Mouse (Mus musculus) midbrain, embryonic 13.5 days (tissue): ENCODE measurements around the gene Fign. TPM values are rescaled to one million over a fixed set of nuclear protein-coding genes. Genes with fewer than 3 reads are reported as not detected.

Source experiments
- ATAC-seq: fragments of 200-750 bp; cut with Nextera tagmentation; 2 replicates; pipeline ENCODE4 v1.8.0; 2017; ENCODE audit warnings: mild to moderate bottlenecking, moderate TSS enrichment, moderate library complexity
- H3K27ac ChIP-seq: fragments of 300-500 bp; sonication (generic); 2 replicates; pipeline ENCODE4 v1.5.1; 2015; ENCODE audit warnings: inconsistent platforms, mild to moderate bottlenecking, moderate library complexity
- H3K27me3 ChIP-seq: fragments of 300-500 bp; sonication (generic); 2 replicates; pipeline ENCODE4 v1.6.1; 2015; ENCODE audit warnings: mild to moderate bottlenecking, inconsistent platforms
- H3K36me3 ChIP-seq: fragments of 300-500 bp; sonication (generic); 2 replicates; pipeline ENCODE4 v1.6.1; 2015; ENCODE audit warnings: mild to moderate bottlenecking, inconsistent platforms
- H3K4me1 ChIP-seq: fragments of 300-500 bp; sonication (generic); replicated peaks from 2 replicates; pipeline ENCODE4 v1.6.1; 2015; ENCODE audit warnings: inconsistent platforms
- H3K4me2 ChIP-seq: fragments of 300-500 bp; sonication (generic); replicated peaks from 2 replicates; pipeline ENCODE4 v1.6.1; 2015; ENCODE audit warnings: moderate library complexity, mild to moderate bottlenecking, inconsistent platforms
- H3K4me3 ChIP-seq: fragments of 300-500 bp; sonication (generic); replicated peaks from 2 replicates; pipeline ENCODE4 v1.5.1; 2015; ENCODE audit warnings: mild to moderate bottlenecking, inconsistent platforms
- H3K9ac ChIP-seq: fragments of 300-500 bp; sonication (generic); replicated peaks from 2 replicates; pipeline ENCODE4 v1.6.1; 2015; ENCODE audit warnings: mild to moderate bottlenecking, inconsistent platforms
- H3K9me3 ChIP-seq: fragments of 300-500 bp; sonication (generic); 2 replicates; pipeline ENCODE4 v1.6.1; 2016; ENCODE audit warnings: mild to moderate bottlenecking, inconsistent platforms
- WGBS: fragments of 180-500 bp; shearing (Covaris S2); methylation state at CpG from one replicate; pipeline ENCODE4 v1.1.7; 2015; 5-methylcytosine and 5-hydroxymethylcytosine counted together
- polyA plus RNA-seq: library from polyadenylated mRNA; unstranded; fragments of >200 nt; fragmentation: Nextera tagmentation; extraction: Ambion mirVana; gene quantifications from 2 replicates; pipeline ENCODE4 v1.2.1, GENCODE M21; 2015

The Fign gene
- polyA plus RNA-seq, 1 experiment from 2014 or later, result 22.0 TPM

- WGBS, result 86% methylated on average over 5 of the region's 5 CpGs
- ATAC-seq, result no peak
- no peak overlapping the region for H3K9ac ChIP-seq
- H3K4me1 ChIP-seq, result peaks cover 32% of the 10 kb centered on the region
- no peak overlapping the region for H3K4me2 ChIP-seq
- no peaks in the 10 kb centered on the region for H3K27me3 ChIP-seq
- H3K9me3 ChIP-seq, result no peaks in the 10 kb centered on the region
- H3K27ac ChIP-seq, result no peak overlapping the region
- no peak overlapping the region for H3K4me3 ChIP-seq
- H3K36me3 ChIP-seq, result no peaks in the 10 kb centered on the region
These were observed 13.9 kb downstream of the Fign start for GRCm38 (mm10) chr2:64083853-64084427.

GRCm38 (mm10) chr2:64079765-64080164 lies 18.1 kb downstream of the Fign start:
- peak overlapping the region; percentile 74 for H3K27ac ChIP-seq
- H3K4me1 ChIP-seq, result peaks cover 68% of the 10 kb centered on the region

GRCm38 (mm10) chr2:64078551-64078950 lies 19.3 kb downstream of the Fign start:
- no peak for ATAC-seq
- Histone ChIP-seq H3K36me3 (no peaks in the 10 kb centered on the region), H3K9ac (no peak overlapping the region), H3K4me3 (no peak overlapping the region), H3K4me2 (no peak overlapping the region), H3K27me3 (no peaks in the 10 kb centered on the region), H3K9me3 (no peaks in the 10 kb centered on the region), H3K4me1 (peaks cover 78% of the 10 kb centered on the region), H3K27ac (peak overlapping the region; percentile 61; the same call in 1 of the 2 replicates)
- WGBS, result 62% methylated on average over 3 of the region's 3 CpGs

More at GRCm38 (mm10) chr2:64079765-64080164, 18.1 kb downstream of the Fign start:
- 0% methylated on average over 4 of the region's 4 CpGs for WGBS
- Histone ChIP-seq H3K27me3 (no peaks in the 10 kb centered on the region), H3K9ac (0 out of 2 replicates have a peak overlapping the region, but pooled peaks have one; percentile 29), H3K4me3 (no peak overlapping the region), H3K9me3 (no peaks in the 10 kb centered on the region), H3K36me3 (no peaks in the 10 kb centered on the region), H3K4me2 (peak overlapping the region; percentile 25; the same call in 1 of the 2 replicates)
- peak; percentile 85 for ATAC-seq

GRCm38 (mm10) chr2:64077846-64078245 lies 20.0 kb downstream of the Fign start:
- no peak for ATAC-seq
- WGBS, result 60% methylated on average over 2 of the region's 2 CpGs

GRCm38 (mm10) chr2:64075873-64076272 lies 22.0 kb downstream of the Fign start:
- Histone ChIP-seq H3K27ac (peak overlapping the region; percentile 19; the same call in 1 of the 2 replicates), H3K9me3 (no peaks in the 10 kb centered on the region), H3K4me2 (peak overlapping the region; percentile 26), H3K36me3 (no peaks in the 10 kb centered on the region), H3K4me3 (no peak overlapping the region), H3K9ac (no peak overlapping the region), H3K4me1 (peaks cover 65% of the 10 kb centered on the region), H3K27me3 (no peaks in the 10 kb centered on the region)
- ATAC-seq, result no peak
- 14% methylated on average over 6 of the region's 6 CpGs for WGBS

More at GRCm38 (mm10) chr2:64077846-64078245, 20.0 kb downstream of the Fign start:
- Histone ChIP-seq H3K4me3 (no peak overlapping the region), H3K4me2 (no peak overlapping the region), H3K27me3 (no peaks in the 10 kb centered on the region), H3K9ac (no peak overlapping the region), H3K27ac (0 out of 2 replicates have a peak overlapping the region, but pooled peaks have one; percentile 19), H3K4me1 (peaks cover 79% of the 10 kb centered on the region), H3K36me3 (no peaks in the 10 kb centered on the region), H3K9me3 (no peaks in the 10 kb centered on the region)

- Histone ChIP-seq H3K9me3 (no peaks in the 10 kb centered on the region), H3K4me1 (peaks cover 56% of the 10 kb centered on the region), H3K4me2 (peak overlapping the region; percentile 26), H3K36me3 (no peaks in the 10 kb centered on the region), H3K27me3 (no peaks in the 10 kb centered on the region), H3K4me3 (peak overlapping the region; percentile 10; the same call in 1 of the 2 replicates), H3K9ac (no peak overlapping the region), H3K27ac (no peak overlapping the region)
- peak; percentile 46; the same call in 1 of the 2 replicates for ATAC-seq
- WGBS, result 34% methylated on average over 17 of the region's 17 CpGs
These were observed 23.0 kb downstream of the Fign start for GRCm38 (mm10) chr2:64074602-64075389.

- Histone ChIP-seq H3K9me3 (no peaks in the 10 kb centered on the region), H3K27ac (no peak overlapping the region), H3K4me2 (no peak overlapping the region), H3K27me3 (no peaks in the 10 kb centered on the region), H3K4me3 (no peak overlapping the region), H3K36me3 (no peaks in the 10 kb centered on the region), H3K9ac (no peak overlapping the region), H3K4me1 (peaks cover 35% of the 10 kb centered on the region)
- 73% methylated on average over 4 of the region's 4 CpGs for WGBS
- ATAC-seq, result no peak
These were observed 25.7 kb downstream of the Fign start for GRCm38 (mm10) chr2:64072158-64072557.

GRCm38 (mm10) chr2:64069950-64070695 lies 27.7 kb downstream of the Fign start:
- H3K9me3 ChIP-seq, result no peaks in the 10 kb centered on the region
- WGBS, result 91% methylated on average over 10 of the region's 10 CpGs

GRCm38 (mm10) chr2:64065511-64065910 lies 32.3 kb downstream of the Fign start:
- no peaks in the 10 kb centered on the region for H3K9me3 ChIP-seq
- ATAC-seq, result peak; percentile 58; the same call in 1 of the 2 replicates
- H3K4me1 ChIP-seq, result peaks cover 10% of the 10 kb centered on the region; the same call in 1 of the 2 replicates
- H3K36me3 ChIP-seq, result no peaks in the 10 kb centered on the region
- H3K9ac ChIP-seq, result no peak overlapping the region
- WGBS, result 43% methylated on average over 4 of the region's 4 CpGs
- H3K4me2 ChIP-seq, result no peak overlapping the region
- no peak overlapping the region for H3K27ac ChIP-seq
- no peaks in the 10 kb centered on the region for H3K27me3 ChIP-seq
- no peak overlapping the region for H3K4me3 ChIP-seq

More at GRCm38 (mm10) chr2:64069950-64070695, 27.7 kb downstream of the Fign start:
- Histone ChIP-seq H3K4me2 (no peak overlapping the region), H3K4me1 (peaks cover 20% of the 10 kb centered on the region), H3K4me3 (no peak overlapping the region), H3K27me3 (no peaks in the 10 kb centered on the region), H3K9ac (no peak overlapping the region), H3K27ac (no peak overlapping the region), H3K36me3 (no peaks in the 10 kb centered on the region)
- no peak for ATAC-seq

- Histone ChIP-seq H3K9me3 (no peaks in the 10 kb centered on the region), H3K36me3 (no peaks in the 10 kb centered on the region), H3K27ac (no peak overlapping the region), H3K27me3 (no peaks in the 10 kb centered on the region), H3K9ac (no peak overlapping the region), H3K4me2 (no peak overlapping the region), H3K4me3 (no peak overlapping the region), H3K4me1 (0 out of 2 replicates have a peak, but pooled peaks cover 4% of the 10 kb centered on the region)
- 83% methylated on average over 5 of the region's 5 CpGs for WGBS
- ATAC-seq, result no peak
These were observed 38.4 kb downstream of the Fign start for GRCm38 (mm10) chr2:64059477-64059876.

- no peak overlapping the region for H3K9ac ChIP-seq
- 90% methylated on average over 2 of the region's 2 CpGs for WGBS
- no peaks in the 10 kb centered on the region for H3K36me3 ChIP-seq
- H3K4me1 ChIP-seq, result no peaks in the 10 kb centered on the region
- no peak overlapping the region for H3K27ac ChIP-seq
- no peak for ATAC-seq
- no peaks in the 10 kb centered on the region for H3K9me3 ChIP-seq
- H3K4me3 ChIP-seq, result no peak overlapping the region
- H3K27me3 ChIP-seq, result no peaks in the 10 kb centered on the region
- H3K4me2 ChIP-seq, result no peak overlapping the region
These were observed 49.7 kb downstream of the Fign start for GRCm38 (mm10) chr2:64048142-64048541.
